Mouse (Mus musculus): ENCODE measurements around the gene Tmem150b.
A peak's percentile ranks its signal among the peaks of the same experiment; 100 is the strongest.

The Tmem150b gene

GRCm38 (mm10) chr7:4725169-4725568 lies at the start of gene Tmem150b:
TSS of gene Tmem150b (minus strand) at chr7:4725249.
- DNase-seq: no peak

DNA sequence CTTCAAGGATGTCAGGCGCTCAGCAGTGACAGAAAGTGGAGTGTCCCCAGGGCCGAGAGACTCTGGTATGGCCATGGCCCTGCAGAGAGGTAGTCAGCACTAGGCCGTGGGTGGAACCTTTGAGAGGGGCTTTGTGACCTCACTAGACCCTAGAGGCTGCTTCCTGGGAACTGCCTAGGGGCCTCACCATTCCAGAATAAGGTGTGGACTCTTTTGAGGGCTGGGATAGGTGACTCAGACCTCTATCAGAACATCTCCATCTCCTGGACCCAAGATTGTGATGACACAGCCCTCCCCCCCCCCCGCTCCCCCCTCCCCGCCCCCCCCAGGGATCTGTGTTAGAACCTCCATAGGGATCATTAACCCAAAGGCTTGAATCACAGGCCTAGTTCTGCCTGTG lies 46.2 kb upstream of the Tmem150b start, which contains the start of gene Fam71e2:
Gene Fam71e2, minus strand, starts transcription at position 101 of the 400 bp plus-strand sequence.
- no peak for DNase-seq

- no peak for DNase-seq
Observed at GRCm38 (mm10) chr7:4764946-4765710, 40.1 kb upstream of the Tmem150b start.

- no peak for DNase-seq
Observed at GRCm38 (mm10) chr7:4759670-4760069, 34.6 kb upstream of the Tmem150b start.

- DNase-seq: peak; percentile 72 to 78
Observed at GRCm38 (mm10) chr7:4752821-4753570, 27.9 kb upstream of the Tmem150b start, which contains the start of gene Cox6b2. TSS of gene Cox6b2 (minus strand) at chr7:4753094.

- no peak for DNase-seq
Observed at GRCm38 (mm10) chr7:4751971-4752820, 27.1 kb upstream of the Tmem150b start.

DNA sequence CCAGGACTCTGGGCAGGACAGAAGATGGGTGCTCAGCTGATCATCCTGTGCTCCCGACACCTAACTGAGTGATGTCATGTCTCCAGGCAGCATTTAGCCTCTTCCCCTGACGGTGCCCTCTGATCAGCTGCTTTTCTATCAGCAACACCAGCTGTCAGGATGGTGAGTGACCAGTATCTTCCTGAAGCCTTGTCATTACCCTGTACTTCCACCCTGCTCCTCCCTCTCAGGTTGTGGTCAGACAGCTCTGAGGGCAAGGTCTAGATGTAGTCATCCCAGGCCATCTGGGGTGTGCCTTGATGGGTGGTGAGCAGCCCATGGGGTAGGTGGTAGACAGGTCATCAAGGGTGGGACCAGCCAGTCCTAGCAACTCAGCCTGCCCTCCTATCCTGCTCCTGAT lies 24.1 kb upstream of the Tmem150b start:
- no peak for DNase-seq

DNA sequence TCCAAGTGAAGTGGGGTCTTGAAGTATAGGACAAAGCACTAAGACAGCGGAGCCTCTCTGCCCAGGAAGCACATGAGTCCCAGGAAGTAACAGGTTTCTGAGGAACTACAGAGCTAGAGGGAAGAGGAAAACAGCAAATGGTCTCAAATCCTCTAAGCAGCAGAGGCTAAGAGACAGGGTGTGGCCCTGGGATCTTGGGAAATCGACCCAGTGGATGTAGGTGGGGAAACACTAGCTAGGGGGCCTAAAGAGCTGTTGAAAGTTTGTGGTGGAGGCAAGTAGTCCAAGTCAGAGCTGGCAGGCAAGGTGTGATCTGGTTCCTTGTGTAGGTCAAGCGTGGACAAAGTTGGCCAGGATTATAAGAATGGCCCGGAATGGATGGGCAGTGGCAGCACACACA lies 23.3 kb upstream of the Tmem150b start:
- DNase-seq: no peak

DNA sequence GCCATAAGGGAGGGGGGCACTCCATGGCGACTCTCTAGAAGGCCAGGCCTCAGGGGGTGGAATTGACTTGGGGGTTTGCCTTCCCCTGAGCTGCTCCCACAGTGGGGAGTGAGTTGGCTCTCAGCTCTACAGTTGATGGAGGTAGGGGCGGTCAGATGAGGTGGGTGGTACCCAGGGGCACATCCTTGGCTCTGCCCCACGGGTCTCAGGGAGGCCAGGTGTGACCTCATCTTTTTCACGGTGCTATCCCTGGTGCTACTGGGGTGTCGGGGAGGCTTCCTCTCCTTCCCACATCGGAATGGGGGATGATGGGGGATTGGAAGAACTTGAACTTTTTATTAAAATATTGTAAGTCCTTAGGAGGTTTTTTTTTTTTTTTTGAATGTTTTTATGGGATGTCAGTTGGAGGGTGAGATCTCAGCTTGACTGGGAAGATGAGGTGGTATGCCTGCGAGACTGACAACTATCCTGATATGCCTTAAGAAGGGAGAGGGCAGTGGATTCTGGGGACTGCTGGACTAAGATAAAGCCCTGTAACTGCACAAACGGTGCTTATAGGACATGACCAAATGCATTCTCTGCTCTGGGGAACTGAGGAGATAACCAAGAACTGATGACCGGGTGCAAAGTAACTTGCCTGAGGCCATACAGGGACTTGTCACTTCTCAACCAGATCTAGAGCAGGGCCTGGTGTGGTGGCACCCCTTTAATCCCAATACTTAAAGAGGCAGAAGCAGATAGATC lies 22.3 kb upstream of the Tmem150b start:
- DNase-seq: no peak

DNA sequence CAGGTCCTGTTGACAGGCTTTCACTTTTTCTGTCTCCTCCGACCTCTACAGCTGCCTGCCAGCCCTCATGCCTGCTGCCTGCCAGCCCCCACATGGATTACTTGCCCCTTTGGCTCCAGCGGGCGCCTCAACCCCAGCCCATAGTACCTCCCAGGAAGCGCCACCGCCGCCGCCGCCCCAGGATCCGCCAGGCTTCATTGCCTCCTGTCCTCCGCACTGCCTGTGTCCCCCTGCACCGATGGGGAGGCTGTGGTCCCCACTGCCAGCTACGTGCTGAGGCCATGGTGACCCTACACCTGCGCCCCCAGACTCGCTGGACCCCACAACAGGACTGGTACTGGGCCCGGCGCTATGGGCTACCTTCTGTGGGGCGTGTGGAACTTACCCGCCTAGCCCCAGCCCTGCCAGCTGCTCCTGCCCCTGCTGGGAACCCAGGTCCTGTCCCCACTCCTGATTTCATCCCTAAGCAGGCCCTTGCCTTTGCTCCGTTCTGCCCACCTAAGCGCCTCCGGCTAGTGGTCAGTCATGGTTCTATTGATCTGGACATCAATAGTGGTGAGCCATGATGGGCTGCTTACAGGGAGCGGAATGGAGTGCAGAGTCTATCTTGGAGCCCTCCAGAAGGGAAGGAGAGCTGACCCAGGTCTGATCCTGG lies 21.4 kb upstream of the Tmem150b start:
- DNase-seq: no peak

- no peak for DNase-seq
Observed at GRCm38 (mm10) chr7:4744886-4745285, 19.8 kb upstream of the Tmem150b start.

GRCm38 (mm10) chr7:4743354-4743753 lies 18.3 kb upstream of the Tmem150b start:
- no peak for DNase-seq

DNA sequence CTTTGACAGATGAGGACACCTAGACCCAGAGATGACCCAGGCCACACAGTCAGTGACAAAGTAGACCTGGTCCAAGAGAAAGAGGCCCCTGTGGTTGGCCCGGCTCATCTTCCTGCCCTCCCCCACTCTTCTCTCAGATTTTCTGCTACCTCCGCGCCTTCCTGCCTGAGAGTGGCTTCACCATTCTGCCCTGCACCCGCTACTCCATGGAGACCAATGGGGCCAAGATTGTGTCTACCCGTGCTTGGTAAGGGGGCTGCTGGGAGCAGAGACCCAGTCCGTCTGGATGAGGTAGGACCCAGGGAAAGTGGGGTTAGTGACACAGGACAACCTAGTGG lies 17.4 kb upstream of the Tmem150b start:
- no peak for DNase-seq

GRCm38 (mm10) chr7:4741672-4742481 lies 16.8 kb upstream of the Tmem150b start:
- no peak for DNase-seq

DNA sequence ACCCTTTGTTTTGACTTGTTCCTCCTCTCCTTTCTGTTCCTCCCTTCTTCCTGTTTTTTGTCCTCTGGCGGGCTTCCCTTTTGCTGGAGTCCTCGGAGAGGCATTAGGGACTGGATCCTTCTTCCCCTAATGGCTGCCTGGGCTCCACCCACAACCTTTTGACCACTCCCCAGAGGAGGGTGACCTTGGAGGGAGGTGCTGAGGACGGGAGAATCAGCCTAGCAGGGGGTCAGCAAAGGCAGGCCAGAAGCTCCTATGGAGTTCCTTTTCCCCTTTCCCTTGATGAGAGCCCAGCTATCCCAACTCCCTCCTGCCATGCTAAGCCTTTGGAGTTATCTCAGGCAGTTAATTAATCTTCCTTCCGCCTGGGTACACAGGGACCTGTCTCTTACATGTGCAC lies 16.1 kb upstream of the Tmem150b start:
- DNase-seq: peak in 1 of 2 experiments; percentile 37

DNA sequence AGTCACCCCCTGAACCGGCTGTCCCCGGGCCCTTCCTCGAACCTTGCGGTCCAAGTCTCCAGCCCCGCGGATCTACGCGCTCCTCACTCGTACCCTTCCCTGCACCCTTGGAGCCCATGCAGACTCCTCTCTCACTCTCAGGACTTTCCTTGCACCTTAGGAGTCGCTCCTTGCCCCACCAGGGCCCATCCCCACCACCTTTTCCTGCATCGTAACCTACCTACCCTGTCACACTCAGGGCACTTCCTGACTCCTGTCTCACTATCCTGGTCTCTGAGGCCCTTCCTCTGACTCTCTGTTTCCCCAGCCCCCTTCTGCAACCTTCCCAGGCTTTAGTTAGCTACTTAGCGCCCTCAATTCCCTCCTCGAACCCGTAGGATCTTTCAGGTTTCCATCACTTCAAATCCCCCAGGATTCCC lies 15.3 kb upstream of the Tmem150b start:
- DNase-seq: no peak

GRCm38 (mm10) chr7:4739544-4740275 lies 14.7 kb upstream of the Tmem150b start, which contains the start of gene Kmt5c:
TSS of gene Kmt5c (plus strand) at chr7:4740115.
- DNase-seq: peak; percentile 95 to 99

DNA sequence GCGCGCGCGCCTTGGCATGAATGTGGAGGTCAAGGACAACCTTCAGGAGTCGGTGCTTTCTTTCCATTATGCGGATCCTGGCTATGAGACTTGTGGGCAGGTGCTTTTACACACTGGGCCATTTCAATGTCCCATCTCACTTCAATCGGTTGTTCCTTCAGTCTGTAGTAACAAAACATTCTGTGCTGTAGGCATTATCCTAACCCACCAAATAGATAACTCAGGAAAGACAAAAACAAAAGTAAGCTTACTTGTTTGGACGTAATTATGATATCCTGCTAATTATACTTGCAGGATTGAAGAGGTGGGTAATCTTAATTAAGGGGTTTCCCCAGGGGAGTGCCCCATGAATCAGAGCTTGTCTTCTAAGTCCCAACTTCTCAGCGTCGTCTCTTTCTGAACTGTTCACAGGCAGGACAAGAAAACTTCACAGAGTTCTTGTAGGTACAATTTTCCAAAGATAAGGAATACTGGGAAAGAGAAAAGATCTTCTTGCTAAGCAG lies 14.0 kb upstream of the Tmem150b start:
- no peak for DNase-seq

DNA sequence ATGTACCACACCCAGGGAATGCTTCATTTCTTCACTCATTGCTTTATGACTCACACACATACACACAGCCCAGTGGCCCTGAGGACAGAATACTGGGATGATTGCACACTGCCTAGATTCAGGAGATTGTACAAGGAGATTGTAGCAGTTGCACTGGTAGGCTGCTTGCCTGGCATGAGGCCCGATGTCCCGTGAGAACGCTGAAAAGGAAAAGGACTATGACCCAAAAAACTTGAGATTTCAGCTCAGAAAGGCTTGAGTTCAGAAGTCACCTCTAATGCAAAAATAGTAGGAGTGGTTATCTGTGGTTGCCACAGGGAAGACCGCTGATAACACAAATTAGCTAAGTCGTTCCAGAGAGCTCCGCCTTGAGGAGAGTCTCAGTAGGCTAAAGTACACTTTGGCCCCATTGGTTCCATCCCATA lies 7.9 kb upstream of the Tmem150b start:
- DNase-seq: no peak

DNA sequence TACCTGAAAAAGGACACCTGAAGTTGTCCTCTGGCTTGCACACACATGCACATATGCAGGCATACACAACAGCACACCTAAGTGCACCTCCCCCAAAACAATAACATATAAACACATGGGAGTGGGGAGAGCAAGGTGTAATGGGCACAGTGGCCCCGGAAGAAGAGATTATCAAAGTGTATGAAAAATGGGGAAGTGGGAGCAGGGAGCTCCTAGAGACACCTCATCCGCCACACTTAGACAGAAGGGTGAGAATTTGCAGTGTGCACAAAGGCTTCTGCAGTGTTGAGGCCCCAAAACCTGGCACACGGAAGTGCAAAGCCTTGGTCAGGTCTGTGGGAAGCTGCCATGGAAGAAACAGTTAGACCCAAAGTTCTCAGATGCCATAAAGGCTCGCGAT lies 6.0 kb upstream of the Tmem150b start:
- no peak for DNase-seq
